Mouse (Mus musculus): ENCODE results near the gene Olfr786. TPM values are rescaled to one million over a fixed set of nuclear protein-coding genes. Genes with fewer than 3 reads are reported as not detected.

Olfr786 gene
- polyA plus RNA-seq, 1 experiment = not detected

GRCm38 (mm10) chr10:129484452-129484851, 57.3 kb downstream of the Olfr786 start, which contains the start of gene Olfr789:
Olfr789 (plus strand) TSS chr10:129484752.
- 61% methylated on average over 2 of the region's 2 CpGs for WGBS
- DNase-seq = no peak
- H3K4me1 ChIP-seq (ENCODE audit: control insufficient read depth, insufficient read depth, low read length) = no peaks in the 10 kb centered on the region
- no peak for TF ChIP-seq POLR2A (IDR thresholded peaks at IDR 0.05; ENCODE audit: borderline replicate concordance, insufficient read depth, low read length)
- no peak for TF ChIP-seq CTCF (IDR thresholded peaks at IDR 0.05; ENCODE audit: borderline replicate concordance, insufficient read depth, low read depth, low read length)
- no peak within 1 kb of the TSS for H3K27ac ChIP-seq (ENCODE audit: insufficient read depth, low read length)
- no peaks in the 10 kb centered on the region for H3K27me3 ChIP-seq (ENCODE audit: control insufficient read depth, insufficient read depth, low read length)
- H3K4me3 ChIP-seq (replicated peaks; ENCODE audit: insufficient read depth, low read depth, low read length) = no peak within 1 kb of the TSS

Other genes with a start within 250 kb of the Olfr786 start
- not detected in 2 replicates for gene Olfr772, start 249.4 kb upstream of the Olfr786 start, polyA plus RNA-seq (2012; rRNA removed)
- gene Olfr773, start 239.9 kb upstream of the Olfr786 start, polyA plus RNA-seq (2012; rRNA removed) = not detected in 2 replicates
- gene Olfr774, start 191.1 kb upstream of the Olfr786 start, polyA plus RNA-seq (2012; rRNA removed) = not detected in 2 replicates
- not detected in 2 replicates for gene Olfr775, start 178.9 kb upstream of the Olfr786 start, polyA plus RNA-seq (2012; rRNA removed)
- not detected in 2 replicates for gene Olfr776, start 168.2 kb upstream of the Olfr786 start, polyA plus RNA-seq (2012; rRNA removed)
- gene Olfr777, start 155.8 kb upstream of the Olfr786 start, polyA plus RNA-seq (2012; rRNA removed) = not detected in 2 replicates
- gene Olfr780, start 109.2 kb upstream of the Olfr786 start, polyA plus RNA-seq (2012; rRNA removed) = not detected in 2 replicates
- gene Olfr781, start 98.5 kb upstream of the Olfr786 start, polyA plus RNA-seq (2012; rRNA removed) = not detected in 2 replicates
- gene Olfr782, start 78.5 kb upstream of the Olfr786 start, polyA plus RNA-seq (2012; rRNA removed) = not detected in 2 replicates
- 0.06 and 0.08 TPM in 2 replicates for gene Olfr784, start 43.2 kb upstream of the Olfr786 start, polyA plus RNA-seq (2012; rRNA removed)
- gene Olfr785, start 21.9 kb upstream of the Olfr786 start, polyA plus RNA-seq (2012; rRNA removed) = not detected in 2 replicates
- gene Olfr787, start 34.6 kb downstream of the Olfr786 start, polyA plus RNA-seq (2012; rRNA removed) = not detected in 2 replicates
- gene Olfr788, start 43.7 kb downstream of the Olfr786 start, polyA plus RNA-seq (2012; rRNA removed) = not detected in 2 replicates
- gene Olfr789, start 57.4 kb downstream of the Olfr786 start, polyA plus RNA-seq (2012; rRNA removed) = not detected in 2 replicates
- gene Olfr790, start 71.2 kb downstream of the Olfr786 start, polyA plus RNA-seq (2012; rRNA removed) = not detected in 2 replicates
- not detected in 2 replicates for gene Olfr791, start 94.5 kb downstream of the Olfr786 start, polyA plus RNA-seq (2012; rRNA removed)
- gene Olfr792, start 111.9 kb downstream of the Olfr786 start, polyA plus RNA-seq (2012; rRNA removed) = not detected in 2 replicates
- gene Olfr794, start 140.3 kb downstream of the Olfr786 start, polyA plus RNA-seq (2012; rRNA removed) = not detected in 2 replicates
- not detected in 2 replicates for gene Olfr796, start 185.3 kb downstream of the Olfr786 start, polyA plus RNA-seq (2012; rRNA removed)
- gene Olfr798, start 200.6 kb downstream of the Olfr786 start, polyA plus RNA-seq (2012; rRNA removed) = not detected in 2 replicates
- not detected in 2 replicates for gene Olfr799, start 210.2 kb downstream of the Olfr786 start, polyA plus RNA-seq (2012; rRNA removed)
- gene Olfr800, start 230.4 kb downstream of the Olfr786 start, polyA plus RNA-seq (2012; rRNA removed) = not detected in 2 replicates
- gene Olfr801, start 246.6 kb downstream of the Olfr786 start, polyA plus RNA-seq (2012; rRNA removed) = not detected in 2 replicates